Mouse (Mus musculus): ENCODE data around the gene Wipi1. TPM values are rescaled to one million over a fixed set of nuclear protein-coding genes. Genes with fewer than 3 reads are reported as not detected.
A peak's percentile ranks its signal among the peaks of the same experiment; 100 is the strongest.

Gene Wipi1
- total RNA-seq, 2 experiments from 2014 or later = 6.4 to 7.4 TPM

DNA sequence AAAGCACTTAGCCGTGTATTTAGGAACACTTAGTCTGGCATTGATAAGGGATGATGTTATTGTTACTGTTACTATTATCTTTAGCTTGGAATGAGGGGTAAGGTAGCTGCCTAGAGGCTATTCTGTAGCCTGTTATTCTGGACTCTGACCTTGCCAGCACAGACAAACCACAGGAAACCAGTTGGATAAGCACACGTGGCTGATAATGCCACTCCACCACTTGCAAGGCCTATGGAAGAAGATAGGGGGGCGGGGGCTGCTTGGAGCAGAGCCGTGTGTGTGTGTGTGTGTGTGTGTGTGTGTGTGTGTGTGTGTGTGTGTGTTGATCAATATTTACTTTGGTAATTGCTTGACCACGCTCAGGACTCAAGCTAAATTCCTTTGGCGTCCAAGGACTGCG is 66.5 kb downstream of the Wipi1 start:
- ATAC-seq (replicated peaks; ENCODE audit: poor library complexity) = peak; percentile 69

- no peak for ATAC-seq (replicated peaks; ENCODE audit: poor library complexity)
Measured at GRCm38 (mm10) chr11:109544432-109544831, 67.3 kb downstream of the Wipi1 start.

- ATAC-seq (replicated peaks; ENCODE audit: poor library complexity) = no peak
Measured at GRCm38 (mm10) chr11:109543466-109543865, 68.3 kb downstream of the Wipi1 start.

DNA sequence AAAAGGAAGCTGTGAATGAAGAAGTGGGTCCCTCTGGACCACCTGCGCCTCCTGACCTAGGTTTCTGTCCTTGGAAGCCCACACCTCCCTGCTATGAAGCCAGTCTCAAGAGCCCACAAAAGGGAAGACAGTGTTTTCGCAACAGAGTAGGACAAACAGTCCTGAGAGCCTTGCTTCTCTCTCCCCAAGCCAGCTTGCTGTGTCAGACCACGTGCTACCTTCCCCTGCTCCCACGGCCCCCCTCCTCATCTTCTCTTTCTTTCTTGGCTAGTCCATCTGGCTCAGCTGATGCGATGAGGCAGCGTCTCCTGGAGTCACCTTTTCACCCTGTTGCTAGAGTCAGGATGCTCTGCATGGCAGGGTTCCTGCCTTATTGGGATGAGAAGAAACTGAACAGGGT is 72.5 kb downstream of the Wipi1 start:
- ATAC-seq (replicated peaks; ENCODE audit: poor library complexity) = peak; percentile 74

- no peak for ATAC-seq (replicated peaks; ENCODE audit: poor library complexity)
Measured at GRCm38 (mm10) chr11:109536939-109537338, 74.8 kb downstream of the Wipi1 start.

- ATAC-seq (replicated peaks; ENCODE audit: poor library complexity) = no peak
Measured at GRCm38 (mm10) chr11:109535966-109536365, 75.8 kb downstream of the Wipi1 start.

- no peak for ATAC-seq (replicated peaks; ENCODE audit: poor library complexity)
Measured at GRCm38 (mm10) chr11:109530030-109530429, 81.7 kb downstream of the Wipi1 start.

DNA sequence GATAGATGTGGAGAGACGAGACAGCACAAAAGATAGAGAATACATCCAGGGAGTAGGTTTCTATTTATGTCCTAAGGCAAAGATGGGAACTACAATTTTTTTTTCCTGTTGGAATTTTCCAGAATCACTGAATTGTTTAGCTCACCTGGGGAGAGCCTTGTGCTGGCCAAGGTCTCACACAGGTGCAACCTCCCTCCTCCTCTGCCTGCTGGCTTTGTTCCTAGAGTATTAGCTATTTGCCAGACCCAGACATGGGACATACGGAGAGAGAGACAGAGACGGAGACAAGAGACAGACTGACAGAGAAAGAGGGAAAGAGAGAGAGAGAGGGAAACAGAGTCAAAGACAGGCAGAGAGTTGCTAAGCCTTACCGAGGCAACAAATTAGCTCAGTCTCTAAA is 86.2 kb downstream of the Wipi1 start:
- ATAC-seq (replicated peaks; ENCODE audit: poor library complexity) = no peak

GRCm38 (mm10) chr11:109524869-109525268 is 86.9 kb downstream of the Wipi1 start:
- ATAC-seq (replicated peaks; ENCODE audit: poor library complexity) = 0 out of 2 replicates have a peak, but pooled peaks have one; percentile 15

Other genes starting within 250 kb of the Wipi1 start
- 50.4 and 59.9 TPM in 2 replicates for gene Gna13, start 249.1 kb downstream of the Wipi1 start, total RNA-seq (2015)
- 36.3 and 42.8 TPM in 2 replicates for gene Gna13, start 249.1 kb downstream of the Wipi1 start, total RNA-seq (2017)
- not detected in 2 replicates for gene 9930022D16Rik, start 198.1 kb downstream of the Wipi1 start, total RNA-seq (2015)
- not detected in 2 replicates for gene 9930022D16Rik, start 198.1 kb downstream of the Wipi1 start, total RNA-seq (2017)
- 34.0 and 37.6 TPM in 2 replicates for gene Amz2, start 186.0 kb downstream of the Wipi1 start, total RNA-seq (2015)
- 51.8 and 65.5 TPM in 2 replicates for gene Amz2, start 186.0 kb downstream of the Wipi1 start, total RNA-seq (2017)
- gene Arsg, start 138.6 kb downstream of the Wipi1 start, total RNA-seq (2015) = 2.0 and 2.9 TPM in 2 replicates
- 1.5 and 1.9 TPM in 2 replicates for gene Arsg, start 138.6 kb downstream of the Wipi1 start, total RNA-seq (2017)
- 40.0 and 41.6 TPM in 2 replicates for gene Slc16a6, start 138.4 kb downstream of the Wipi1 start, total RNA-seq (2015)
- gene Slc16a6, start 138.4 kb downstream of the Wipi1 start, total RNA-seq (2017) = 12.6 and 21.3 TPM in 2 replicates
- gene Prkar1a, start 37.4 kb upstream of the Wipi1 start, total RNA-seq (2015) = 94.1 and 104 TPM in 2 replicates
- 59.8 and 77.3 TPM in 2 replicates for gene Prkar1a, start 37.4 kb upstream of the Wipi1 start, total RNA-seq (2017)
- gene Fam20a, start 110.3 kb upstream of the Wipi1 start, total RNA-seq (2015) = not detected in 2 replicates
- gene Fam20a, start 110.3 kb upstream of the Wipi1 start, total RNA-seq (2017) = not detected in 2 replicates
- not detected in 2 replicates for gene 1700012B07Rik, start 216.1 kb upstream of the Wipi1 start, total RNA-seq (2015)
- not detected in 2 replicates for gene 1700012B07Rik, start 216.1 kb upstream of the Wipi1 start, total RNA-seq (2017)

Measured in megakaryocyte progenitor cell, adult 5-6 weeks (primary cell).